Mouse (Mus musculus): ENCODE measurements around the gene Lrp11.

Gene Lrp11

DNA sequence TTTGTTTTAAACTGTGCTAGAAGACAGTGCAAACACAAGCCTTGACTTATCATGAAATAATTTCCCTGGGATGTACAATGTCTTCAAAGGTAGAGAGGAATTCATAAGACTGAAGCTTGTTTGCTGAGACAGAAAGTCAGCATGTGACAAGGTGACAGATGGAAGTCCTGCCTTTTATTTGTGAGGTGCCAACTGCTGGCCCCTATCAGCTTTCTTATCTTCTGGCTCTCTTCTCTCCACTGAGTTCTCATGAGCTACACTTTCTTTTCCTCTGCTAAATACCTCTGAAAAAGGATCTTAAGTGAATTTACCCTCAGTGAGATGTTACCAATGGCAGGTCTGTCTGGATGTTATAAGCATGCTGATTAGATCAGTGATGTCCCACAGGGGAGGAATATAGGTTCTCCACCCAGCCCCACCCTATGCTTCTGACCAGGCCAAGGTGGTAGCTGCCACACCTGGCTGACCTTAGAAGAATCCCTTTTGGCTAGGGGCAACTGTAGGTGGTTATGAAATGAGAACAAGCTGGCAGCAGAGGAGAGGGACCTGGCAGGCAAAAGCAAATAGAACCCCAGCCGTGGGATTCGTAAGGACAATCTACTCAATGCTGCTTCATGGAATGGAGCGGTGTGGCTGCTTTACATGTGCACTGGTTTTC, 34.4 kb downstream of the Lrp11 start:
- DNase-seq (ENCODE audit: low spot score), result no peak

DNA sequence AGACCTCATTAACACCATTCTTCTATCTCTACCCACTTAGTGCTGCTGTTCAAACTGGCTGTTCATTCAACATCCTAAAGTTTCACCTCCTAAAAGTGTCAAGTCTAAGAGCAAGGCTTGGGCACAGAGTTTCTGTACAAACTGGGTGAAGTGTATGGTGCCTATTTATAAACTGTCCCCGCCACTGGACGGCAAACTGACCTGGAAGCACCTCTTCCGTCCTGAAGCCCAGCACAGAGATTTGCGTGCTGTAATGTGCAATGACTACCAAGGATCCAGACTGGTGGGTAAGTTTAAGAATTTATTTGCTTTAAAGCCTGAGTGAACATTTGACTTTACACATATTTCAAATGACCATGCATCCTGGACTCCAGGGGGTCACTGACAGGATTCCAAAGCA, 39.5 kb downstream of the Lrp11 start:
- no peak for DNase-seq (ENCODE audit: low spot score)

DNA sequence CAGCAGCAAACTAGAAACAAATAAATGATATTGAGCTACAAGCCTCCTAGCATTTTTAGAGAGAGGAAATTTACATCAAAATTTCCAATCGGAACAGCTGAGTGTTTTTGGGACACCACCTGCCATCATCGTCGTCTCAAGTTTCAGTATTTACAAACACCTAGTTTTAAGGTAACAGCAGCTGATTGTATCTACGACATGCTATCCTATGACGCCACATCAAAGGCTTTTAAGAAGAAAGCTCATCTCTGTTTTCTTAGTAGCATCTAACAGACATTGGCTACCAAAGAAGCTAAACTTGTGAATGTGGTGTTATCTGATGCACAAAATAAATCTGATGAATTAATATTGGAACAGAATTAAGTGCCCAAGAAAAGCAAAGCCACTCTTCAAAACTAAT, 40.7 kb downstream of the Lrp11 start:
- DNase-seq (ENCODE audit: low spot score), result no peak

DNA sequence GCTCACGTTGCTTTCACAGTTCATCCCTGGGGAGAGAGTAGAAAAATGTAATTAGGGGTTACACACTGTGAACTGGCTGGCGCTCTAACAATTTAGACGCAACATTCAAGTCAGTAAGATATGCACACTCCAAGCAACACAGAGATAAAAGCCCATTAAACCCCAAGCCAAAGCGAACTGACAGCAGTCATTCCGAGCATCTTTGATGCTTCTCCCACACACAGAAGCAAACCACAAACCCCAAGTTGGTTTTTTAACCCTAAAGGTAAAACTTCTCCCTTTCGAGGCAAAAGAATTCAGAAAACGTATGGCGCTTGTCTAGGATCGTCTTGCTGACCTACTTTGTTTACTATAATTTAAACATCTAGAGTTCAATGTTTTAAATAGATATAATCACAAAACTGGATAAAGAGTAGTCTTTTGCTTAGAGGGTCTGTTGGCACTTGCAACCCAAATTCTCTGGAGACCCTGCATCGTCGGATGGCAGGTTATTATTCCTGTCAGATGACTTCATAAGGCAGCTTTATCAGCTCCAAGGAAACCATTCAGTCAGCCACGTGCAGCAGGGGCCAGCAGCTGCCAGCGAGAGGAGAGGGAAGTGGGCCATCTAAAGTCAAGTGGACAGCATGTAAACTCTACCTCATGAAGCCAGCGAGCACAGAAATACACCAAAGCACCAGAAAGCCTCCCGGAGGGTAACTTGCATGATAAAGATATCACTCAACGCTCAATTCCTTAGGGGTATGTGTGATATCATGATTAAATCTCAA, 41.5 kb downstream of the Lrp11 start:
- DNase-seq (ENCODE audit: low spot score), result no peak

DNA sequence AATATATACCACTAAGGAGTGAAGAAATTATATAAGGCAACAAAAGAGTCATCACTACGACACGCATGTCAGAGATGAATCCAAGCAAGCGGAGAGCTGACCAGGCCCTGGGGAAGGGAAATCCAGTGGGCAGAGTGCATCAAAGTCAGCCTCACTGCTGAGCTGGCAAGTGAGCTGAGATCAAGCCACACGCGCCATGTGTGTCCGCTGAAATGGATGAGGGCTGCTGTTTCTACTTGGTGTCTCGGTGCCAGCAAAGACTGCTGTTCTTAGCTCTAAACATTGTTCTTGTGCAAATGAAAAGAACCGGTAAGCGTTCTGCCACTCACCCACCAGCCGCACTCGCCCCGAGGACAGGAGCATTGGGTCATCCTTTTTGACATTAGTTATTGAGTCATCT, 50.8 kb downstream of the Lrp11 start:
- no peak for DNase-seq (ENCODE audit: low spot score)

DNA sequence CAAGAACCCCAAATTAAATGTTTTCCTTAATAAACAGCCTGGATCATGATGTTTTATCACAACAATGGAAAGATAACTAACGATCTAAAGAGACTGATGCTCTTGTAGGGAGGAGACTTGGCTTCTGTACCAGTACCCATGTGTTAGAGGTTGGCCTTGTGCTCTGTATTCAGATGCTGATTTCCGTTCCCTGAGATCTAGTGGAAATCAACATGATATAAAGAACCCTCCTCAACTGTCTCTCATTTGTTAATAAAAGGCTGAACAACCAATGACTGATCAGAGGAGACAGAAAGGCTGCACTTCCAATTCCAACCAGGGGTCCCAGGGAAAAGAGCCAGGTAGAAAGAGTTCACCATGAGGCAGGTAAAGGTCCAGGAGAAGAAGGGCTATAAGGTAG, 56.3 kb downstream of the Lrp11 start:
- DNase-seq (ENCODE audit: low spot score), result no peak

DNA sequence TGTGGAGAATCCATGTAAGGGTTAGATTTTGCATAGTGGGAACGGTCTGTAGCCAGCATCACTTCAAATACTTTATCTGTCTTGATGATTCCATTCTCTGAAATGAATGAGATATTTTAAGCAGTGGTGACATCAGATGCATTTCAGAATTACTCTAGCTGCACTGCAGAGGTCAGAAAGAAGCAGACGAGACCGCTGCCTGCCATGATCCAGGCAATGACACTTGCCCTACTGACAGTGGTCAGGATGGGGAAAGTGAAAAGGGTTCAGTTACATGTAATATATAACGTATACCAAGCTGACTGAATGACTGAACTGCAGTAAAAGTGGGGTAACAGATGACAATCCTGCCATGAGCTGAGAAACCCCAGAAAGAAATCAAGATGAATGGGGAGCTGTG, 59.5 kb downstream of the Lrp11 start:
- DNase-seq (ENCODE audit: low spot score), result no peak

DNA sequence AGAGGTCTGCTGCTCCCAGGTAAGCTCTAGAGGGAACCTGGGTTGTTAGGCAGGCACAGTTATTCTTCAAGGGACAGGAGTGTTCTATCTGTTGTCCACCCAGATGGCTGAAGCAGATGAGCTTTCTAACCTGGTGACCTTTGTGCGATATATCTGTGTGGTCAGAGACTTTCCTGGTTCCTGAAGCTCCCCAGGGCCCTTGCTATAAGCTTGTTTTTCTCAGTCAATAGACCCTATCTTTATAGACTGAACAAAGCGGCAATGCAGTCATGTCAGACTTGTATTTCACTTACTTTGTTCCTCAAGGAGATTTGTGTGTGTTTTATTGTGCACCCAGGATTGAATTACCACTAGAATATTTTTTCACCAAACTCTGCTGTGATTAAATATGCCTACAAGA, 61.5 kb downstream of the Lrp11 start:
- DNase-seq (ENCODE audit: low spot score), result no peak

DNA sequence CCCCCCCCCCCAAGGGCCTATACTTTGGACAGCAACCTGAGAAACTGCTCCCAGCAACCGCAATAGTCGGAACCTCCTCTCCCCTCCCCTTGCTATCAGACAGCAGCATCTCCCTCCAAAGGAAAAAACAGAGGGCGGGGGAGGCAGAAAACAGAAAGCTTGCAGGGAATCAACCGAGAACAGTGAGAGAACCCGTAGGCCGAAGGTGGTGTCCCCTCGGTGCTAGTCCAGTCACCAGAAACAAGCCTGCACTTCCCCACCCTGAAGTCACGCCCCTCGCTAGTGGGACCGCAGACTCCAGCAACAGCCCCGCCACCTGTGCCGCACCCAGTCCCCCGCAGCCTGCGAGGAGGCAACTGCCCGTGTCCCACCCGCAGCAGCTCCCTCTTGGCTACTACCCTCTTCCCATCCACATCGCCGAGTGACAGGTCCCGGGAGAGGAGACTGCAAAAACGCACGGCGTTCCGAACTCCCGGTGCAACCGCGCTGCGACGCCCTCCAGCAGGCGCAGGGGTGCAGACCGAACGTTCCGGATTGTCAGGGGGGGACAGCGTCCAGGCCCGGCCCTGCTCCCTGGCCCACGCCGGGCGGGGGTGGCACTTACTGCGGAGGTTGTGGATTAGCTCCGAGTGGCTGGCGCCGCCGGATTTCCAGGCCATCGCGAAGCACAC, 73.0 kb downstream of the Lrp11 start:
- DNase-seq (ENCODE audit: low spot score), result peak; percentile 60

DNA sequence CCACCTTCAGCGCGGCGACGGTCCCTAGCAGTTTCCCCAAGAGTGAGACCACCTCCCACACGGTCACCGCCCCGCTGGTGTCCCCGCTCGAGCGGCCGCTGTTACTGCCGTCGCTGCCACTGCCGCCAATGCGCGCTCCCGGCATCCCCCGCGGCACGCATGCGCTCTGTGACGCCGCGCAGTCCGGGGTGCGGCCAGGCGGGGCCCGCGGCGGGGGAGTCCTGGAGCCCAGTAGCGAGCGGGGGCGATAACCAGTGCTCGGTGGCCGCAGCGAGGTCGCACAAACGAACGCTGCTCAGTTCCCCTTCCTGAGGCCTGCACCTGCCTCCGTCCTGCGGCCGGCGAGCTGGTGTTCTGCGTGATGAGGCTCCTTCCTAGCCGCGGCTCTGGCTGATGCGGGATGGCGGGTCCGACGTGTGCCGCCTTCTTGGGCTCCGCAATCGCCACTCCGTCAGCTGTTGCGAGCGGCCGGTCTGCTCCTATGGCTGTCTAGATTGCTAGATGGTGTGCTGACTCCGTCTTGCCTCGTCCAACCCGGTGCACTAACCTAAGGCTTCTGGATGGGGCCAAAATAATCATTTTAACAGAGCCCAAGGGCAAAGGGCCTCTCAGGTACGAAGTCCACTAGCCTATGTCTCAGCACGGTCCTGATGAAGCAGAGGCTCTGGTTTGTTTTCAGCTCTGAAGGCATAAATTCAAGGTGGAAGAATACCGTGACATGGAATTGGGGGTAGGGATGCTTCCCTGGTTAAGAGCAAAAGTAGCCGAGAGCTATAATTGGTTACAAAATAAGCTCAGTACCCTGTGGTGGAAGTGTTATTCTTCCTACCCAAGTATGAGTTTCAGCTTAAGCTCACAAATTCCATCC, 73.8 kb downstream of the Lrp11 start:
- peak; percentile 84 for DNase-seq (ENCODE audit: low spot score)

DNA sequence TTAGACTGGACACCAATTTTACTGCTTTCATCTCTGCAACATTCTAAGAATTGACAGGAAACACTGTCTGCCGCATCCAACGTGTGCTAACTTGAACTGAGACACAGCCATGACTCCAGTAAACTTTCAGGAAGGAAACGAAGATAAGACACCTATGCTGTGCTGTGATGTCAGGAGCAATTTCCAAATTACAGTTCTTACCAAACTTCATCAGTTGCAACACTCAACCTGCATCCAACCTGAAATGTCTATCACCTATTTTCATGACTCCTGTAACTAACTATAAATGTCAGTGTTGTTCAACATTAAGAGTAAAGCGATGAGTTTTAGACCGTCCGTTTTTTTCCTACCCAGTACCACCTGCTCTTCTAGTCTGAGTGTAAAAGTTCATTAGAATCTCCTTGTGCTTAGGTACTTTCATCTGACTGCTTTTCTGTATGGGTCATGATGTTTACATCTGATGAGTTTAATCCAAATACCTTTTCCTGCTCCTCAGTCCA, 74.5 kb downstream of the Lrp11 start:
- DNase-seq (ENCODE audit: low spot score), result no peak

DNA sequence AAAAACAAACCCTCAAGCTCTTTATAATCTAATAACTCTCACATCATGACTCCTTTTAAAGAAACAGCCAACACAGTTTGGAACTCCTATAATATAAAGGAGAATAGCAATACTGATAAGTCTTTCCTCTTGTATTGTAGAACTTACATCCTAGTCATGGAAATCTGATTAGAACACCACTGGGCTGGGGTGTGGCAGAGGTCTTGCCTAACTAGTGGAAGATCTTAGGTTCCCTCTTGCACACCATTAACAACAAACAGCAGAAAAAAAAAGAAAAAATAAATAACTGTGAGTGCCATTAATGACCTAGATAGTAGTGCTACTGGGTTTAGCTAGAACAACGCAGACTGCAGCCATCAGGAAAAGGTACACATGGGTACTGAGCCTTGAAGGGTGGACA, 75.3 kb downstream of the Lrp11 start:
- no peak for DNase-seq (ENCODE audit: low spot score)

DNA sequence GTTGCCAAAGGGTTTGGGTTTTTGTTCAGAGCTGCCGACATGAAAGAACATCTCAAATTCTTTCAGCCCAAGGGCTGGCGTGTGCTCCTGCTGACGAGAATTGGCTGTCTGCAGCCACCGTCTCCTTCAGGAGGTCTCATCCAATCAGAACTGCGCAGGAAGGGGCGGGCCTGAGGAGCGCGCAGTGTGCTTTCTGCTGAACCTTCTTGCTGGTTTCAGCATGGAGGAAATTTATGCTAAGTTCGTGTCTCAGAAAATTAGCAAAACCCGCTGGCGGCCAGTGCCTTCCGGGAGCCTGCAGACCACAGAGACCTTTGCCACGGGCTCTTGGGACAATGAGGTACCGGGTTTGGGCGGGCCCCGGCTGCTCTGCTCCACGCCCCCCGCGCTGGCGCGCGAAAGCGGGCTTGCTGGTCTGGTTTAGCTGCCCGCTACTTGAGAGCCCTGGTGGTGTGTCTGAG, 77.8 kb downstream of the Lrp11 start, which contains the start of gene Nup43:
Gene Nup43, plus strand, starts transcription at position 162 of the 461 bp plus-strand sequence.
- peak; percentile 87 for DNase-seq (ENCODE audit: low spot score)

DNA sequence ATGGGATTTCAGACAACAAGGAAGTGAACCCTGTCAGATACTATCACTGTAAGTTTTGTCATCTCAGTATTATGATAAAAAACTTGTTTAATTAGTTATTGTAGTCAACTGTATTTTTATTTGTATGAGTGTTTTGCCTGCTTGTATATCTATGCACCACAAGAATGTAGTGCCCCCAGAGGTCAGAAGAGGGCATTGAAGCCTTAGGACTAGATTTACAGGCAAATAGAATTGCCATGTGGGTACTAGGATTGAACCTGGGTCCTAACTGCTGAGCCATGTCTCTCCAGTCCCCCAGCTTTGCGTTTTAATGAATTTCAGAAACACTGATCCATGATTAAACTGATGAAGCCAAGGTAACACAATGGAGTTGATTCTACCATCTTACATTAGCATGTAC, 84.1 kb downstream of the Lrp11 start:
- peak; percentile 37 for DNase-seq (ENCODE audit: low spot score)
